Mouse (Mus musculus): ENCODE results near the gene Wdr48. TPM values are rescaled to one million over a fixed set of nuclear protein-coding genes. Genes with fewer than 3 reads are reported as not detected.

Gene Wdr48
- polyA plus RNA-seq, 1 experiment from 2014 or later, result 42.3 TPM

DNA sequence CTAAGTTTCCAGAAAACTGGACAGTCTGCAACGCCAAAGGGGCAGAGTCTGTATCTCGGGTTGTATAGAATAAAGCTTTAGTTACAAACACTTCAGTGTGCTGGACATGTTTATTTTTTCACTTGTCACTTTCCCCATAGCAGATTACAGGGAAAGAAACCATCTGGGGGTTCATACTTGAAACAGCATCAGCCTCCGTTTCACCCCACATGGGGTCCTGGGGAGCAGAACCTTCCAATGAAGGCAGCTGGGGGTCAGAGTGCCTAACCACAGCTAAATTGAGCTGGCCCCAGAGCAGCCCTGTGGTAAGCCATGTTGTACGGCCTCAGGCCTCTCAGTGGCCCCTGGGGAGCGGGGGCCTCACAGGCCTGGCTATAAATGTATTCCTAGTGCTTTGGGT lies 31.8 kb downstream of the Wdr48 start:
- Histone ChIP-seq H3K36me3 (peaks cover 44% of the 10 kb centered on the region), H3K4me1 (0 out of 2 replicates have a peak, but pooled peaks cover 8% of the 10 kb centered on the region), H3K27me3 (replicated peaks) (no peaks in the 10 kb centered on the region), H3K9me3 (no peaks in the 10 kb centered on the region), H3K4me2 (no peak overlapping the region), H3K4me3 (replicated peaks) (no peak overlapping the region), H3K9ac (no peak overlapping the region), H3K27ac (peak overlapping the region; percentile 74; the same call in 1 of the 2 replicates)
- no peak for ATAC-seq (ENCODE audit: insufficient read depth, low FRiP score, low read depth)
- WGBS, result 58% methylated on average over 5 of the region's 5 CpGs

GRCm38 (mm10) chr9:119932358-119932757 lies 37.7 kb downstream of the Wdr48 start:
- Histone ChIP-seq H3K9me3 (no peaks in the 10 kb centered on the region), H3K4me3 (replicated peaks) (no peak overlapping the region), H3K27ac (no peak overlapping the region), H3K36me3 (peaks cover 8% of the 10 kb centered on the region; the same call in 1 of the 2 replicates), H3K4me2 (no peak overlapping the region), H3K9ac (no peak overlapping the region), H3K4me1 (0 out of 2 replicates have a peak, but pooled peaks cover 7% of the 10 kb centered on the region), H3K27me3 (replicated peaks) (no peaks in the 10 kb centered on the region)
- 79% methylated on average over 12 of the region's 12 CpGs for WGBS
- peak; percentile 57; the same call in 1 of the 2 replicates for ATAC-seq (ENCODE audit: insufficient read depth, low FRiP score, low read depth)

- Histone ChIP-seq H3K27me3 (replicated peaks) (no peaks in the 10 kb centered on the region), H3K36me3 (peaks cover 8% of the 10 kb centered on the region; the same call in 1 of the 2 replicates), H3K4me1 (peaks cover 12% of the 10 kb centered on the region; the same call in 1 of the 2 replicates), H3K4me3 (replicated peaks) (no peak overlapping the region), H3K9me3 (no peaks in the 10 kb centered on the region), H3K9ac (no peak overlapping the region), H3K27ac (no peak overlapping the region), H3K4me2 (no peak overlapping the region)
- WGBS, result 91% methylated on average over 6 of the region's 6 CpGs
- no peak for ATAC-seq (ENCODE audit: insufficient read depth, low FRiP score, low read depth)
Observed at GRCm38 (mm10) chr9:119933675-119934074, 39.0 kb downstream of the Wdr48 start.

DNA sequence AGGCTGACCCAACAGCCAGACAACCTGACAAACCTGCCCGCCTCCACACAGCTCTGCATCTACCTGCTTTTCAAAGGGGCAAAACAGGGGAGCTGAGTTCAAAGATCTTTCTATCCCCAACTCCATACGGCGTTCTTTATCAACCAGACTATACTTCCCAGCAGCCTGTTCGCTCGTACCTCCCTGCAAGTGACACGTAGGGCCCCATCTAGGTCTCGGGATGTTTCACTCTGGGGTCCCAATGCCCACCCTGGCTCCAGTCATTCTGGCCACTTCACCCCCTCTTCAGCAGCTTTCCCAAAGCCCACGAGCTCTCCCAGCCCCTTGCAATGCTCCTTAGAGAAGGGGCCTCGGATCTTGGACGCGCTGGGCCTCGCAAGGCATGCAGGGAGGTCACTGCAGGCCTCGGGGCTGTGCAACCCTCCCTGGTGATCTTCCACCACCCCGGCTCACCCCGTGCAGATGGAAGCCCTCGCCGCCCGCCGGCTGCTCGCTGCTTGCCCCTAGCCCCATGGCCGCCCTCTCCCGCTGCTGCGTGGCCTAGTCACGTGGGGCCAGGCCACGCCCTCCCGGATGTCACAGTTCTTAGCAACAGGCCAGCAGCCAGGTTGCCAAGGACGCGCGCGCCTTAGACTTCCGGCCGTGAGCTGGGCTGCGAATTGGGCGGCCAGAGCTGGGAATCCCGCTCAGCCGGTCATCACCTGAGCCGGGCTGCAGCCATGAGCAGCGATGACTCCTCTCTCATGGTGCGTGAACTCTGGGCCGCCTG lies 42.5 kb downstream of the Wdr48 start, which contains the start of the genes Gorasp1 and Ttc21a:
TSS of gene Gorasp1 (minus strand) at position 561 of the 769 bp plus-strand sequence.
TSS of gene Ttc21a (plus strand) at position 602 of the 769 bp plus-strand sequence.
- Histone ChIP-seq H3K4me2 (peak within 1 kb of the TSS; percentile 81), H3K9ac (peak within 1 kb of the TSS; percentile 91), H3K9me3 (no peaks in the 10 kb centered on the region), H3K36me3 (no peaks in the 10 kb centered on the region), H3K27me3 (replicated peaks) (no peaks in the 10 kb centered on the region), H3K27ac (peak within 1 kb of the TSS; percentile 79), H3K4me3 (replicated peaks) (peak within 1 kb of the TSS; percentile 83), H3K4me1 (peaks cover 15% of the 10 kb centered on the region; the same call in 1 of the 2 replicates)
- ATAC-seq (ENCODE audit: insufficient read depth, low FRiP score, low read depth), result peak; percentile 94
- WGBS, result 2% methylated on average over 40 of the region's 40 CpGs

- no peak overlapping the region for H3K9ac ChIP-seq
- H3K27ac ChIP-seq, result no peak overlapping the region
- no peaks in the 10 kb centered on the region for H3K27me3 ChIP-seq (replicated peaks)
- WGBS, result 71% methylated on average over 4 of the region's 4 CpGs
- peaks cover 15% of the 10 kb centered on the region; the same call in 1 of the 2 replicates for H3K4me1 ChIP-seq
- no peak for ATAC-seq (ENCODE audit: insufficient read depth, low FRiP score, low read depth)
- no peaks in the 10 kb centered on the region for H3K36me3 ChIP-seq
- H3K9me3 ChIP-seq, result no peaks in the 10 kb centered on the region
- no peak overlapping the region for H3K4me2 ChIP-seq
- no peak overlapping the region for H3K4me3 ChIP-seq (replicated peaks)
Observed at GRCm38 (mm10) chr9:119938496-119938895, 43.8 kb downstream of the Wdr48 start.

- Histone ChIP-seq H3K4me2 (no peak overlapping the region), H3K4me3 (replicated peaks) (no peak overlapping the region), H3K36me3 (no peaks in the 10 kb centered on the region), H3K27me3 (replicated peaks) (no peaks in the 10 kb centered on the region), H3K9ac (no peak overlapping the region), H3K27ac (no peak overlapping the region), H3K4me1 (peaks cover 13% of the 10 kb centered on the region; the same call in 1 of the 2 replicates), H3K9me3 (no peaks in the 10 kb centered on the region)
- 56% methylated on average over 10 of the region's 10 CpGs for WGBS
- no peak for ATAC-seq (ENCODE audit: insufficient read depth, low FRiP score, low read depth)
Observed at GRCm38 (mm10) chr9:119939646-119940045, 45.0 kb downstream of the Wdr48 start.

- no peak for ATAC-seq (ENCODE audit: insufficient read depth, low FRiP score, low read depth)
- H3K9ac ChIP-seq, result no peak overlapping the region
- no peaks in the 10 kb centered on the region for H3K9me3 ChIP-seq
- no peaks in the 10 kb centered on the region for H3K36me3 ChIP-seq
- H3K27me3 ChIP-seq (replicated peaks), result no peaks in the 10 kb centered on the region
- WGBS, result 69% methylated on average over 5 of the region's 5 CpGs
- no peak overlapping the region for H3K4me3 ChIP-seq (replicated peaks)
- no peak overlapping the region for H3K4me2 ChIP-seq
- H3K27ac ChIP-seq, result no peak overlapping the region
- H3K4me1 ChIP-seq, result peaks cover 10% of the 10 kb centered on the region; the same call in 1 of the 2 replicates
Observed at GRCm38 (mm10) chr9:119941407-119941806, 46.7 kb downstream of the Wdr48 start.

DNA sequence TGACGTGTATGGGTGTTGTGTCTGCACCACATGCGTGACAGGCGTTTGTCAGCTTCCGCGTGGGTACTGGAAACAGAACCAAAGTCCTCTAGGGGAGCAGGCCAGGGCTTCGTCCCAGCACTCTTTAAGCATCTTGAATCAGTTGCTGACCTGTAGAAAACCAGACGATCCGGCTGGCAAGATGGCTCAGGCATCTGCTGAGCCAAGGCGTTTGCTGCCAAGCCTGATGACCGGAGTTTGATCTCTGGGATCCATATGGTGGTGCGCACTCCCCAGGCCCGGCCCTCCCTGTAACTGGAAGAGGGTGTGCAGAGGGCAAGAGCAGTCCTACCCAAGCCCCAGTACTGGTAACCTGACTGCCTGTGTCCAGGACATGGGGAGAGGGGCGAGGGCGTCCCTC lies 47.2 kb downstream of the Wdr48 start:
- WGBS, result 73% methylated on average over 14 of the region's 14 CpGs
- H3K4me2 ChIP-seq, result no peak overlapping the region
- no peak overlapping the region for H3K27ac ChIP-seq
- H3K4me1 ChIP-seq, result peaks cover 8% of the 10 kb centered on the region; the same call in 1 of the 2 replicates
- H3K27me3 ChIP-seq (replicated peaks), result no peaks in the 10 kb centered on the region
- no peak overlapping the region for H3K9ac ChIP-seq
- H3K4me3 ChIP-seq (replicated peaks), result no peak overlapping the region
- ATAC-seq (ENCODE audit: insufficient read depth, low FRiP score, low read depth), result no peak
- no peaks in the 10 kb centered on the region for H3K9me3 ChIP-seq
- no peaks in the 10 kb centered on the region for H3K36me3 ChIP-seq

- Histone ChIP-seq H3K27ac (no peak overlapping the region), H3K36me3 (no peaks in the 10 kb centered on the region)
- WGBS, result 77% methylated on average over 1 of the region's 1 CpGs
Observed at GRCm38 (mm10) chr9:119943326-119943725, 48.6 kb downstream of the Wdr48 start.

DNA sequence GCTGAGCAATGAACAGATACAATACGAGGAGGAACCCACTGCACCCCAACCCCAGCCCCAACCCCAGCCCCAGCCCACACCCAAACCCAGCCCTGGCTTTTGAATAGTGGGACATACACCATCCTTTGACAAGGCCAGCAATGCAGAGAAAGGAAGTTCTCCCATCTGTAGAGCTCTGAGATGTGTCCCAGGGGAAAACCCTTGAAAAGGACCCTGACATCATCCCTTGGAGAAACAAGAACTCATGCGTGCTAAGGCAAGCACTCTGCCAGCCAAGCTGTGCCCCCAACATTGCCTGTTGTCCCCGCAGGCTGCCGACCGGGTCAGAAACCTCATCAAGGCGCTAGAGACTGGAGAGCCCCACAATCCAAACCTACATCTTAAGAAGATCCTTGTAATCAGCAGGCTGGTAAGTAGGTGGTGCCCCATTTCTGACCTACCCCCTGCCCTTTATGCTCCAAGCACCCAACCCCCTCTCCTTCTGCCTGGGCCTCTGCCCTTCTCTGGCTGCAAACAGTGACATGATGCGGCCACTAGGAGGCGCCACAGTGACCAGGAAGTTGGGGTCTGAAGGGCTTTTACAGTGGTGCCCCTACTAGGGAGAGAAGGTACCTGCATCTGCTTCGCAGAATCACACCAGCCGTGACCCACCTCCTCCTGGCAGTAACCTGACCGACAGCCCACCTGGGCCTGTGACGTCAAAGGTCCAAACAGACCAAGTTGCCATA lies 50.7 kb downstream of the Wdr48 start:
- H3K27me3 ChIP-seq (replicated peaks), result no peaks in the 10 kb centered on the region
- no peak overlapping the region for H3K27ac ChIP-seq
- 70% methylated on average over 12 of the region's 12 CpGs for WGBS
- H3K4me2 ChIP-seq, result no peak overlapping the region
- H3K36me3 ChIP-seq, result no peaks in the 10 kb centered on the region
- peaks cover 4% of the 10 kb centered on the region; the same call in 1 of the 2 replicates for H3K4me1 ChIP-seq
- no peak overlapping the region for H3K4me3 ChIP-seq (replicated peaks)
- no peak overlapping the region for H3K9ac ChIP-seq
- no peak for ATAC-seq (ENCODE audit: insufficient read depth, low FRiP score, low read depth)
- no peaks in the 10 kb centered on the region for H3K9me3 ChIP-seq

More at GRCm38 (mm10) chr9:119943326-119943725, 48.6 kb downstream of the Wdr48 start:
- Histone ChIP-seq H3K4me3 (replicated peaks) (no peak overlapping the region), H3K4me2 (no peak overlapping the region), H3K9ac (no peak overlapping the region), H3K4me1 (0 out of 2 replicates have a peak, but pooled peaks cover 2% of the 10 kb centered on the region), H3K9me3 (no peaks in the 10 kb centered on the region), H3K27me3 (replicated peaks) (no peaks in the 10 kb centered on the region)
- no peak for ATAC-seq (ENCODE audit: insufficient read depth, low FRiP score, low read depth)

- H3K4me1 ChIP-seq, result peaks cover 8% of the 10 kb centered on the region
- H3K27me3 ChIP-seq (replicated peaks), result no peaks in the 10 kb centered on the region
- no peaks in the 10 kb centered on the region for H3K9me3 ChIP-seq
- no peak overlapping the region for H3K4me3 ChIP-seq (replicated peaks)
- H3K4me2 ChIP-seq, result no peak overlapping the region
- 37% methylated on average over 3 of the region's 3 CpGs for WGBS
- H3K9ac ChIP-seq, result no peak overlapping the region
- no peak overlapping the region for H3K27ac ChIP-seq
- no peaks in the 10 kb centered on the region for H3K36me3 ChIP-seq
- no peak for ATAC-seq (ENCODE audit: insufficient read depth, low FRiP score, low read depth)
Observed at GRCm38 (mm10) chr9:119948804-119949203, 54.1 kb downstream of the Wdr48 start.

DNA sequence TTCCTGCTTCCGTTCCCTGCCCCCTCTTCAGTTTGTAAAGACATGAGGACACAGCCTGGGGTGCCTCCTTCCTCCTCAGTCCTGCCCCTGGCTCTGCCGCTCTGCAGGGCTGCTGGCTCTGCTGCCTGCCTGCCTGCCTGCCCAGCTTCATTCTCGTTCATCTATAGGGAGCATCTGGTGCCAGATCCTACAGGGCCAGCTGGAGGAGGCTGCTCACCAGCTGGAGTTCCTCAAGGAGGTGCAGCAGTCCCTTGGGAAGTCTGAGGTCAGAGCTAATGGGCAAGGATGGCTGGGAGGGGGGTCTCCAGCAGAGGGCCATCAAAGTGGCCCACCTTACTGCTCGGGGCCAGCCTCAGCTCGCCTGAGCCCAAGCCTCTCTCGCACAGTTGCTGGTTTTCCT lies 55.8 kb downstream of the Wdr48 start:
- no peak overlapping the region for H3K4me2 ChIP-seq
- no peak overlapping the region for H3K27ac ChIP-seq
- peaks cover 8% of the 10 kb centered on the region for H3K4me1 ChIP-seq

More for the DNA sequence above, 55.8 kb downstream of the Wdr48 start:
- no peaks in the 10 kb centered on the region for H3K27me3 ChIP-seq (replicated peaks)
- 29% methylated on average over 6 of the region's 6 CpGs for WGBS
- no peak overlapping the region for H3K4me3 ChIP-seq (replicated peaks)
- no peaks in the 10 kb centered on the region for H3K9me3 ChIP-seq
- ATAC-seq (ENCODE audit: insufficient read depth, low FRiP score, low read depth), result peak; percentile 36; the same call in 1 of the 2 replicates
- no peak overlapping the region for H3K9ac ChIP-seq
- H3K36me3 ChIP-seq, result no peaks in the 10 kb centered on the region
